Mouse (Mus musculus) heart, adult 2 months (tissue): Measurements from ENCODE around the gene Pitx3.

Source experiments
- CTCF ChIP-seq: fragments of 200-600 bp; IDR thresholded peaks from 2 replicates; pipeline ENCODE4 v1.8.1; 2022; ENCODE audit warnings: antibody characterized with exemption, mild to moderate bottlenecking, moderate library complexity
- EP300 ChIP-seq: fragments of 200-500 bp; IDR thresholded peaks from 2 replicates; pipeline ENCODE4 v1.6.1; 2011; ENCODE audit warnings: low read depth, low read length, control low read depth; ENCODE audit not compliant: insufficient read depth
- POLR2A ChIP-seq: fragments of 200-500 bp; IDR thresholded peaks from 2 replicates; pipeline ENCODE4 v1.6.1; 2011; ENCODE audit warnings: mild to moderate bottlenecking, low read depth, low read length, control low read depth; ENCODE audit not compliant: insufficient read depth

- TF ChIP-seq CTCF: no peak
- no peak for TF ChIP-seq POLR2A
- no peak for TF ChIP-seq EP300
Observed at GRCm38 (mm10) chr19:46182241-46182640, 34.1 kb upstream of the Pitx3 start.
